Mouse (Mus musculus): Measurements from ENCODE around the gene Dpep3. TPM values are rescaled to one million over a fixed set of nuclear protein-coding genes. Genes with fewer than 3 reads are reported as not detected.
A peak's percentile ranks its signal among the peaks of the same experiment; 100 is the strongest.

Dpep3 gene
- total and polyA plus RNA-seq, 3 experiments, result 0.05 TPM; not detected in 2

DNA sequence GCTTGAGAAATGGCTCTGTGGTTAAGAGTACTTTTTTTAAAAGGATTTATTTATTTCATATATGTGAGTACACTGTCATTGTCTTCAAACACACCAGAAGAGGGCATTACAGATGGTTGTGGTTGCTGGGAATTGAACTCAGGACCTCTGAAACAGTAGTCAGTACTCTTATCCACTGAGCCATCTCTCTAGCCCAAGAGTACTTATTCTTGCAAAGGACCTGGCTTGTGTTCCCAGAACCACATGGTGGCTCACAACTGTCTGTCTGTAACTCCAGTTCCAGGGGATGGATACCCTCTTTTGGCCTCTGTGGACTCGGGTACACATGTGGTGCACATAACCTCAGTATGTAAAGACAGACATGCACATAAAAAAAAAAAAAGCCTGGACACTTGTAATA lies 9.9 kb downstream of the Dpep3 start:
- Histone ChIP-seq H3K36me3 (replicated peaks) (peaks cover 4% of the 10 kb centered on the region), H3K4me1 (ENCODE audit: insufficient read depth, low read depth, low read length) (peaks cover 27% of the 10 kb centered on the region), H3K27me3 (ENCODE audit: insufficient read depth, low read length) (peaks cover 3% of the 10 kb centered on the region; the same call in 1 of the 2 replicates), H3K4me3 (ENCODE audit: low read depth, low read length) (no peak overlapping the region), H3K9me3 (replicated peaks) (no peaks in the 10 kb centered on the region)
- ATAC-seq (ENCODE audit: extremely low read depth, insufficient number of reproducible peaks, low FRiP score, poor library complexity, severe bottlenecking), result no peak
- TF ChIP-seq GATA2 (IDR thresholded peaks at IDR 0.05; ENCODE audit: borderline replicate concordance, low read depth, low read length), result no peak
- TF ChIP-seq POLR2AphosphoS5 (IDR thresholded peaks at IDR 0.05; ENCODE audit: insufficient replicate concordance, low read depth, low read length), result no peak
- TF ChIP-seq CTCF (IDR thresholded peaks at IDR 0.05; ENCODE audit: low read depth, low read length), result no peak
- TF ChIP-seq GATA1 (IDR thresholded peaks at IDR 0.05; ENCODE audit: borderline replicate concordance, low read length), result no peak
- no peak for TF ChIP-seq TAL1 (conservative IDR thresholded peaks at IDR 0.05; ENCODE audit: low read depth, low read length)
- no peak for DNase-seq (ENCODE audit: low spot score)

DNA sequence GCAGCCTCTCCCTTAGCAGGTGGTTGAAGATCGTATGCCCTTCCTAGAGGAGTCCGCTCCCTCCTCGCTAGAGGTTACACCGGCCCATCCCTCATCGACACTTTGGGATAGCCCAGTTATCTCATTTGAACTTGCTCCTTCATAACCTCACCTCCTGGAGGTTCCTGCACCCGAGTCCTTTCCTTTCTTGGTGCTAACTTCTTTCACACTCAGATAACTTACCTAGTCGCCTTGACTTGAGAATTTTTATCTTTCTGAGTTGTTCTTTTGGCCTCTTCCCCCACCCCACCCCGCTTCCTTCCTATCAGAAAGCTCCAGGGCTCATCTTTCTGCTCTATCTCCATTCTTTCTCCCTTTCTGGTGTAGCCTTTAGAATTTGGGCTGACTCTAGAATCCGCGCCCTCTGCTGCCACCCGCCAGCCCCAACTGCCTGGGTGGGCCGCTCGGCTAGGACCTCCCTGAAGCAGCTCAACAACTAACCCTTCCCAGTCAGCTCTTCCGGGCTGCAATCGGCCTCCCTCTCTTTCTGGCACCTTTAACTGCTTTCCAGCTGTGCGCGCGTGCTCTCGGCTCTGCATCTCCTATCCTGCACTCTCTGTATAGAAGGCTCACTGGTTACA lies 12.4 kb downstream of the Dpep3 start:
- peak; percentile 40 for ATAC-seq (ENCODE audit: extremely low read depth, insufficient number of reproducible peaks, low FRiP score, poor library complexity, severe bottlenecking)
- no peak for TF ChIP-seq GATA2 (IDR thresholded peaks at IDR 0.05; ENCODE audit: borderline replicate concordance, low read depth, low read length)
- no peak for TF ChIP-seq CTCF (IDR thresholded peaks at IDR 0.05; ENCODE audit: low read depth, low read length)
- TF ChIP-seq GATA1 (IDR thresholded peaks at IDR 0.05; ENCODE audit: borderline replicate concordance, low read length), result no peak
- no peak for TF ChIP-seq TAL1 (conservative IDR thresholded peaks at IDR 0.05; ENCODE audit: low read depth, low read length)
- no peak for TF ChIP-seq POLR2AphosphoS5 (IDR thresholded peaks at IDR 0.05; ENCODE audit: insufficient replicate concordance, low read depth, low read length)
- DNase-seq (ENCODE audit: low spot score), result peak; percentile 45
- peaks cover 41% of the 10 kb centered on the region for H3K4me1 ChIP-seq (ENCODE audit: insufficient read depth, low read depth, low read length)
- no peaks in the 10 kb centered on the region for H3K27me3 ChIP-seq (ENCODE audit: insufficient read depth, low read length)
- H3K9me3 ChIP-seq (replicated peaks), result no peaks in the 10 kb centered on the region
- peak overlapping the region; percentile 96; the same call in 1 of the 2 replicates for H3K4me3 ChIP-seq (ENCODE audit: low read depth, low read length)
- peaks cover 25% of the 10 kb centered on the region for H3K36me3 ChIP-seq (replicated peaks)

DNA sequence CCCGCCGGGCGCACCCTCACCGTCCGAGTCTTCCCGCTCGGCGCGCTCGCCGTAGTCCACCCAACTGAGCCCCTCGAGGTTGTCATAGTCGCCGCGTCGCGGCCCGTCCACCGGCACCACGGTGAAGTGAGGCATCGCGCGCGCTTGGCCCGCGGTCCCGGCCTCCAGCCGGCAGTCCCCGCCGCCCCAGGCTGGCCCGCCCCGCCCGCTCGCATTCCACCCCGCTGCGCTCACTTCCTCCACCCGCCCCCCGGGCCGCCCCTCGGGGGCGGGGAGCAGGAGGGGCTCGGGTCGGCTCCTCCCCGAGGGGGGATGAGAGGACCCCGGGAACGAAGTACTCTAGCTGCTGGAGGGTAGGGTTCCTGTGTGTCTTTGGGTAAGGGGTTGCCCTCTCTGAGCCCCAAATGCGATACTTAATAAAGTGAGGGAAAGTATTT lies 13.3 kb downstream of the Dpep3 start, which contains the start of gene Slc12a4:
TSS of gene Slc12a4 (minus strand) at position 193 of the 437 bp plus-strand sequence.
- ATAC-seq (ENCODE audit: extremely low read depth, insufficient number of reproducible peaks, low FRiP score, poor library complexity, severe bottlenecking) (peak; percentile 35; the same call in 1 of the 2 replicates), DNase-seq (ENCODE audit: low spot score) (peak; percentile 92)

DNA sequence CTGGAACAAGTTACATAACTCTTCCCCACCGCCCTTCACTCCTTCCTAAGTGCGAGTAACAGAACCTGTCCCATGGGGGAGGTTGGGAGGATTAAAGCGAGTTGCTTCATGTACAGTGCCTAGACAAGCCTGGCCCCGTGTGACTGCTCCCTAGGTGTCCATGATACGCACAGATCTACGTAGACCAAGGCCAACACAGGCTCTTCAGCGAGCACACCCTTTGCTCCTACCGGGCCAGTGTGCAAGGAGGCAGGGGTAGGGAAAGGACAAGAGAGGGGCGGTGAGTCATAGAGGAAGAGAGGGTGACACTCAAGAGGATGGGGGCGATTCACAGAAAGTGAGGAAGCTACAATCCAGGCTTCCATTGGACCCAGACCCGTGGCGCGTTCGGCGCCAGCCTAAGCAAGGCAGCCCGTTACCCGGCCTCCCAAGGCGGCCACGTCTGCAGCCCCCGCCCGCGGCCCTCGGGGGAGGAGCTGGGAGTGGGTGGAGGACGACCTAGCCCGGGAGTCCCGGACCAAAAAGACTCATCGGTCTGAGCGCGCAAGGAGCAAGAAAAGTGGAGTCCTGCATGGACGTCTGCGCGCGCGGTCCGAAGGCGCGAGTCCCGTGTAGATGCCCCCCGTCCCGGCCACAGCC lies 13.8 kb downstream of the Dpep3 start:
- Histone ChIP-seq H3K4me1 (ENCODE audit: insufficient read depth, low read depth, low read length) (peaks cover 48% of the 10 kb centered on the region), H3K4me3 (ENCODE audit: low read depth, low read length) (peak overlapping the region; percentile 96), H3K36me3 (replicated peaks) (peaks cover 37% of the 10 kb centered on the region), H3K9me3 (replicated peaks) (no peaks in the 10 kb centered on the region), H3K27me3 (ENCODE audit: insufficient read depth, low read length) (no peaks in the 10 kb centered on the region)
- DNase-seq (ENCODE audit: low spot score) (peak; percentile 66), ATAC-seq (ENCODE audit: extremely low read depth, insufficient number of reproducible peaks, low FRiP score, poor library complexity, severe bottlenecking) (no peak)
- TF ChIP-seq TAL1 (conservative IDR thresholded peaks at IDR 0.05; ENCODE audit: low read depth, low read length) (no peak), GATA2 (IDR thresholded peaks at IDR 0.05; ENCODE audit: borderline replicate concordance, low read depth, low read length) (no peak), CTCF (IDR thresholded peaks at IDR 0.05; ENCODE audit: low read depth, low read length) (no peak), POLR2AphosphoS5 (IDR thresholded peaks at IDR 0.05; ENCODE audit: insufficient replicate concordance, low read depth, low read length) (no peak), GATA1 (IDR thresholded peaks at IDR 0.05; ENCODE audit: borderline replicate concordance, low read length) (no peak)

More for the DNA sequence above, 13.3 kb downstream of the Dpep3 start, which contains the start of gene Slc12a4:
- H3K9me3 ChIP-seq (replicated peaks), result no peaks in the 10 kb centered on the region
- no peak for TF ChIP-seq TAL1 (conservative IDR thresholded peaks at IDR 0.05; ENCODE audit: low read depth, low read length)
- no peak for TF ChIP-seq GATA1 (IDR thresholded peaks at IDR 0.05; ENCODE audit: borderline replicate concordance, low read length)
- no peak for TF ChIP-seq POLR2AphosphoS5 (IDR thresholded peaks at IDR 0.05; ENCODE audit: insufficient replicate concordance, low read depth, low read length)
- no peak for TF ChIP-seq CTCF (IDR thresholded peaks at IDR 0.05; ENCODE audit: low read depth, low read length)
- no peak for TF ChIP-seq GATA2 (IDR thresholded peaks at IDR 0.05; ENCODE audit: borderline replicate concordance, low read depth, low read length)
- H3K27me3 ChIP-seq (ENCODE audit: insufficient read depth, low read length), result no peaks in the 10 kb centered on the region
- peaks cover 48% of the 10 kb centered on the region for H3K4me1 ChIP-seq (ENCODE audit: insufficient read depth, low read depth, low read length)
- H3K36me3 ChIP-seq (replicated peaks), result peaks cover 33% of the 10 kb centered on the region
- peak within 1 kb of the TSS; percentile 96 for H3K4me3 ChIP-seq (ENCODE audit: low read depth, low read length)

DNA sequence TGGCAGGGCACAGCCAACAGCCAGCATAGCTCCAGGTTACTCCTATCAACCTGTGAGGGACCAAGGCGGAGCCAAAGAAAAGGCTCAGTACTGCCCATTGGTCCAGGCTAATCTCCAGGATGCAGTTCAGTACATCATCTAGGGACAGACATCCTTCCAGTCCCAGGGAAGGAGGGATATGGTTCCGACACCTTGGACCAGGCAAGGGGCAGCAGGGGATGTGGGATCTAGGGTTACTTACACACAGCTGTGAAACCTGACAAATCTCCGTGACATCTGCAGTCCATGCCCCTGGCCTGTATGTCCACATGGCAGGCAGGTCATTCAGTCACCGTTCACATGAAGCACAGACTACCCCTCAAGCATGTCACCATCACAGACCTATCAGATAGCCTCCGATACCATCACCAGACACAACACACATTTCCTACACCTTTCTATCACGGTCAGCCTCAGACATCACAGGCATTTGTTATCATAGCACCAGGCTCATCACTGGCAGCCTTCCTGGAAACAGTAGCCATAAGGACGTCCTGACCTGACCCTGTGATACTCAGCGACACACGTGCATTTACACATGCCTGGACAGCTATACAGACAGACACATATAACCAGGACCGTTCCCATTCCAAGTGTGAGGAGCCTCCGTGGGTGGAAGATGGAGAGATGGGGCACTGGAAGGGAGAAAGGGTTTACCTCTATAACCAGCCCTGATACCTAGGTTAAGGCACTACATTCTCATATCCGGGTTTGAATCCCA lies 14.5 kb downstream of the Dpep3 start:
- DNase-seq (ENCODE audit: low spot score) (no peak), ATAC-seq (ENCODE audit: extremely low read depth, insufficient number of reproducible peaks, low FRiP score, poor library complexity, severe bottlenecking) (no peak)
- Histone ChIP-seq H3K9me3 (replicated peaks) (no peaks in the 10 kb centered on the region), H3K36me3 (replicated peaks) (peaks cover 44% of the 10 kb centered on the region), H3K4me3 (ENCODE audit: low read depth, low read length) (peak overlapping the region; percentile 96), H3K27me3 (ENCODE audit: insufficient read depth, low read length) (no peaks in the 10 kb centered on the region), H3K4me1 (ENCODE audit: insufficient read depth, low read depth, low read length) (peaks cover 48% of the 10 kb centered on the region)
- TF ChIP-seq POLR2AphosphoS5 (IDR thresholded peaks at IDR 0.05; ENCODE audit: insufficient replicate concordance, low read depth, low read length), result no peak
- TF ChIP-seq CTCF (IDR thresholded peaks at IDR 0.05; ENCODE audit: low read depth, low read length), result no peak
- TF ChIP-seq GATA1 (IDR thresholded peaks at IDR 0.05; ENCODE audit: borderline replicate concordance, low read length), result no peak
- no peak for TF ChIP-seq TAL1 (conservative IDR thresholded peaks at IDR 0.05; ENCODE audit: low read depth, low read length)
- no peak for TF ChIP-seq GATA2 (IDR thresholded peaks at IDR 0.05; ENCODE audit: borderline replicate concordance, low read depth, low read length)

Data from G1E (cell line).